Mouse (Mus musculus): ENCODE results near the gene Slc4a5. TPM values are rescaled to one million over a fixed set of nuclear protein-coding genes. Genes with fewer than 3 reads are reported as not detected.

Slc4a5 gene
- total RNA-seq (2014; fragmentation: Nextera tagmentation): not detected in 2 replicates
- 0.13 TPM in 1 of 2 replicates, not detected in the other for total RNA-seq (2017)

GRCm38 (mm10) chr6:83219814-83220213 is at the start of gene Slc4a5:
Gene Slc4a5, plus strand, starts transcription at chr6:83219828.
- ATAC-seq (replicated peaks; ENCODE audit: poor library complexity, severe bottlenecking): no peak

GRCm38 (mm10) chr6:83169872-83170271 is 49.8 kb upstream of the Slc4a5 start:
- ATAC-seq (replicated peaks; ENCODE audit: poor library complexity, severe bottlenecking): no peak

GRCm38 (mm10) chr6:83171063-83171462 is 48.6 kb upstream of the Slc4a5 start:
- no peak for ATAC-seq (replicated peaks; ENCODE audit: poor library complexity, severe bottlenecking)

DNA sequence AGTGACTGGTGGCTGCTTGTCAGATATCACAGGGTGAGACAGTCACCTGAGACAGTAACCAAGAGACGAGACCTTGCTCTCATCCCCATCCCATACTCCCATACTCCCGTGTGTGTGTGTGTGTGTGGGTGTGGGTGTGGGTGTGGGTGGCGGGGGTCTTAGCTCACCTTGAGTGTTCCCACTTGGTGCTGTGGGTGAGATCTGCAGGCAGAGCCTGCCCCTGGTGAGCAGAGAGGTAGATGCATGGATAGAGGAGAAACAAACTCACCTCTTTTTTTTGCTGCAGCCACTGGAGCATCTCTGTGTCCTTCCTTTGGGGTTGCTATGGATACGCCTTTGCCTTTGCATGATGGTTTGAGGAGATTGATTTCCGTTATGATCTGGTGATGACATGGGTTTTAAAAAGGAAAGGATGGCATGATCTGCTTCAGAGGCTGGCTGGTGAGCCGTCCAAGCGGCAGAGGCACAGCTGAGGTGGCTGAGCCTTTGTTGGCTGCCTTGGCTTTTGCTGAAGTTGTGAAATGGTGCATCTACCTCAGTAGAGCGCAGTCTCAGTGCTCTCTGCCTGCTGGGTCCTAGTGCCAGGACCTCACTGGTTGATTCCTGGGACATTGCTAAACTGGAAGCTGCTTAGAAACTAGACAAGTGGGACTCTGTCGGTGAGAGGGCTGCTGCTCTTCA is 47.2 kb upstream of the Slc4a5 start:
- no peak for ATAC-seq (replicated peaks; ENCODE audit: poor library complexity, severe bottlenecking)

- no peak for ATAC-seq (replicated peaks; ENCODE audit: poor library complexity, severe bottlenecking)
These were observed 43.6 kb upstream of the Slc4a5 start for GRCm38 (mm10) chr6:83175996-83176395.

GRCm38 (mm10) chr6:83179390-83180117 is 40.1 kb upstream of the Slc4a5 start:
- no peak for ATAC-seq (replicated peaks; ENCODE audit: poor library complexity, severe bottlenecking)

- no peak for ATAC-seq (replicated peaks; ENCODE audit: poor library complexity, severe bottlenecking)
These were observed 39.0 kb upstream of the Slc4a5 start for GRCm38 (mm10) chr6:83180605-83181004.

GRCm38 (mm10) chr6:83184858-83185435 is 34.7 kb upstream of the Slc4a5 start:
- ATAC-seq (replicated peaks; ENCODE audit: poor library complexity, severe bottlenecking): peak; percentile 45

DNA sequence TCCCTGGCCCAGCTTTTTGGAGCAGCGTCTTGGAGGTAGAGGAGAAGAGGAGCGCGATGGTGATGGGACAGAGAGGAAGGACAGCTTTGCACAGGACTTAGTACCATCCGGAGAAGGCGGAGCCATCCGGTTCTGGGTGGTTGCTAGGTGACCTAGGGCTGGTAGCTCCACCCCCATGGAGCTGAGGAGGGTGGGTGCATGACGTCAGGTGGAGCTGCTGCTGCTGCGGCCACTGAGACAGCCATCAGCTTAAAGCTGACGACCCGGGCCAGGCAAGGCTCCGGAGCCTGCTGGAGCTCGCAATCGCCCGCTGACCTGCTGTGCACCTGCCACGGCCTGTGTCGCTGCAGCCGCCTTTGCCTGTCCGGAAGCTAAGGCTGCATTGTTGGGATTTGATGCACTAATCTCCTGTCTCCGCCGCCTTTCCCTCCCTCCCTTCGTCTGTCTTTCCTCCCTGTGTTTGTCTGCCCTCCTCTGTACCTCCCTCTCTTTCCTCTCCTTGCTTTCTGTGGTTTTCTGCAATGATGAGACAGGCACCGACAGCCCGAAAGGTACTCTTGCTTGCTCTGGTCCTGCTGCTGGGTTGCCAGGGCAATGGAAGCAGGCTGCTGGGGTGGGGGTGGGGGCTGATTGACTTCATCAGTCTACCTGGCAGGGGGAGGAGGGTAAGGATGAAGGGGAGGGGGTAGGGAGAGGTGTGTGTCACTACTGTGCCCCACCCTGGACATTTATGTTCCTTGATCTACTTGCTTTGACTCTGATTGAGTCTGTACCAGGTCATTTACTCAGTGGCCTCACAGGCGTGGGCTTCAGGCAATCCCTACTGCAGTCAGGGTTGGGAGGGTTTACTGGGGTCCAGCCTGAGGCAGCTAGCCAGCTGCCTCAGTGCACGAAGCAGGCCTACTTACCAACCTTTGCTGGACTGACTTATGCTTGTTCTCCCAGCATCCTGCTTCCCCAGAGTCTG is 33.5 kb upstream of the Slc4a5 start:
- peak; percentile 69 for ATAC-seq (replicated peaks; ENCODE audit: poor library complexity, severe bottlenecking)

DNA sequence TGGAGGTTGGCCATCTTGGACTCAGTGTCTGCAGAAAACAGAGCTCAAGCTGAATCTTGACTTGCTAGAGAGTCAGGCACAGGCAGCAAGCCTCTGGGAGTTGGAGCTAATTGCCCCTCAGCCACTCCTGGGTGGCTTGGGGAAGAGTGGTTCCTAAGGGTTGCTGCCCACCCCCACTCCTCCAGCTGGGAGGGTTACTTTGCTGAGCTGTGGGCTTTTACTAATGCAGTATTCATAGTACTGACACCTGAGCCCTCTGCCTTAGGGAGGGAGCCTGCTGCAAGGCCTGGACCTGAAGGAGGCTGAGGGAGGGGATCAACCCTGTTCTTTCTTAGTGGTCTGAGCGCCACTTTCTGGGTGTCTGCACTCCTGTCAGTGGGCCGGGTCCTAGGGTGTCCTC is 32.7 kb upstream of the Slc4a5 start:
- no peak for ATAC-seq (replicated peaks; ENCODE audit: poor library complexity, severe bottlenecking)

DNA sequence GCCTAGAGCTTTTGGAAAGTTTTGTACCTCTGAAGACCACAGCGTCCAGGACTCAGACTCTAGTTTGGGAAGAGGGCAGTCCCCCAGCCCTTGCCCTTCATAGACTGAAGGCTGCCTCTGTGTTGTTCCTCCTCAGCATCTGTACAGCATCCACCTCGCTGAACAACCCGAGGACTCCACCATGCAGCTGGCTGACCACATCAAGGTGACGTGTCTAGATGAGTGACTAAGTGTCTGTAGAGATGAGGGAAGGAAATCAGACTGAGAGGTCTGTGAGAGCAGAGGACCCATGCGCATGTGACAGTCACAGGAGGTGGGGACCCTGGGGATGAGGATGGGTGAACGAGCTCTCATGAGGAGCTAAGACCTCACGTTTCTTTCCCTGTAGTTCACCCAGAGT is 26.1 kb upstream of the Slc4a5 start:
- ATAC-seq (replicated peaks; ENCODE audit: poor library complexity, severe bottlenecking): no peak

- no peak for ATAC-seq (replicated peaks; ENCODE audit: poor library complexity, severe bottlenecking)
These were observed 22.2 kb upstream of the Slc4a5 start for GRCm38 (mm10) chr6:83197345-83198004.

DNA sequence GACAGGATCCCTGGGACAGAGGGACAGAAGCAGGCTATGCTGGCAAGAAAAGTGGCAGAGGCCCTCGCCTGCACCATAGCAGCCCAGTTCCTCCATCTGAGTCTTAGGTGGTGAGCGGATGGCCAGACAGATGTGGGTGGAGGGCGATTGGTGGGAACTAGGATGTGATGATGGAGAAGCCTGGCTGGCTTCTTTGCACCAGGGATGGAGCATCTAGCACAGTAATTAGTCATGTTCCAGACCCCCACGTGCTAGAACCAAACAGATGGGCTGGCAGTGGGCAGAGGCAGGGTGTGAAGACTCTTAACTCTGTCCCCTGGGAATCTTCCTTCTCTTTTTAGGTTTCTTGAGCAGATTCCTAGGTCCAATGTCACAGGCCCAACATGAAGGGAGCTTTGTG is 16.3 kb upstream of the Slc4a5 start:
- no peak for ATAC-seq (replicated peaks; ENCODE audit: poor library complexity, severe bottlenecking)

DNA sequence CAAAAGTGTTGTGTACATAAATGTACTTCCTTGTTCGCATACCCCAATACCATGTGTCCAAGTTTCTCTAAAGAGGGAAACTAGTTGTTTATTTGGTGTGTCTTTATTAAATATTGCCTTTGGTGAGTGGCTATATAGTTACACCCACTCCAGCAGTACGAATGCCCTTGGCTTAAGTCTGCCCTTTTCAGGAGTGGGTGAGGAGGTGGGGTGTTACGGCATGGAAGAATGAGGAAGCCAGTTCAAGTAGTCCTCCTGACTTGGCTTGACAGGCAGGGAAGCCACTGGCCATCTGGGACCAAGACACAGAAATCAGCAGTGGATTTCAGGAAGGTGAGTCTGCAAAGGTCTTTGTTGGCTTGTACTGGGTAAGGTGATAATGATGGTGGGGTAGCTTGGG is 13.8 kb upstream of the Slc4a5 start:
- no peak for ATAC-seq (replicated peaks; ENCODE audit: poor library complexity, severe bottlenecking)

DNA sequence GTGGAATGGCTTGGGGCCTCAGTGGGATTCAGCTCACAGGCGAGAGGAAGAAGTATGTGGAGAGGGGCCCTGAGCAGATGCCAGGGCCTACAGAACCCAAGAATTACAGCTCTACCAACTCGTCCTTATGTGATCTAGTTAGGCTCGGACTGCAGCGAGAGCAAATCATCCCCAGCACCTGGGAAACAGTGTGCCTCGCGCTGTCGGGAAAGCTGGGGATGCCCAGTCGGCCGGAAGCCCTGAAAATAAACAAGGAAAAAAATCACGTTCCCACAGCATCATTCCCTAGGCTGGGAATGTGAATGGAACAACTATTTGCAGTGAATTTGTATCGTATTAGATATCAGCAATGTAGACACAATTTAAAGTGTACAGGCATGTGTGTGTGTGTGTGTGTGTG is 13.3 kb upstream of the Slc4a5 start:
- ATAC-seq (replicated peaks; ENCODE audit: poor library complexity, severe bottlenecking): no peak

- ATAC-seq (replicated peaks; ENCODE audit: poor library complexity, severe bottlenecking): no peak
These were observed 12.1 kb upstream of the Slc4a5 start for GRCm38 (mm10) chr6:83207361-83208049.

GRCm38 (mm10) chr6:83208050-83208400 is 11.6 kb upstream of the Slc4a5 start:
- ATAC-seq (replicated peaks; ENCODE audit: poor library complexity, severe bottlenecking): no peak

- no peak for ATAC-seq (replicated peaks; ENCODE audit: poor library complexity, severe bottlenecking)
These were observed 9.1 kb upstream of the Slc4a5 start for GRCm38 (mm10) chr6:83210495-83210894.

- ATAC-seq (replicated peaks; ENCODE audit: poor library complexity, severe bottlenecking): no peak
These were observed 8.1 kb upstream of the Slc4a5 start for GRCm38 (mm10) chr6:83211526-83211925.
